Mouse (Mus musculus): ENCODE data around the gene Scn3a.

- no peak for TF ChIP-seq POLR2A (IDR thresholded peaks at IDR 0.05; ENCODE audit: insufficient read length, low read depth)
- TF ChIP-seq MYOG (IDR thresholded peaks at IDR 0.05; ENCODE audit: control insufficient read depth in 1 of 3, insufficient read depth in 1 of 3, insufficient read length in 2 of 3, low read depth in 2 of 3), result no peak
- TF ChIP-seq MAX (IDR thresholded peaks at IDR 0.05; ENCODE audit: low read depth), result no peak
- no peak for TF ChIP-seq POLR2AphosphoS2 (IDR thresholded peaks at IDR 0.05; ENCODE audit: insufficient read length, low read depth)
Measured at GRCm38 (mm10) chr2:65548665-65549064, 18.8 kb downstream of the Scn3a start.

Data from myocyte (in vitro differentiated cells).